Mouse (Mus musculus): ENCODE data around the gene Vps4b. TPM values are rescaled to one million over a fixed set of nuclear protein-coding genes. Genes with fewer than 3 reads are reported as not detected.

Gene Vps4b
- 67.7 and 74.1 TPM in 2 replicates for polyA plus RNA-seq (2016; fragmentation: Nextera tagmentation; extraction: Ambion mirVana)

DNA sequence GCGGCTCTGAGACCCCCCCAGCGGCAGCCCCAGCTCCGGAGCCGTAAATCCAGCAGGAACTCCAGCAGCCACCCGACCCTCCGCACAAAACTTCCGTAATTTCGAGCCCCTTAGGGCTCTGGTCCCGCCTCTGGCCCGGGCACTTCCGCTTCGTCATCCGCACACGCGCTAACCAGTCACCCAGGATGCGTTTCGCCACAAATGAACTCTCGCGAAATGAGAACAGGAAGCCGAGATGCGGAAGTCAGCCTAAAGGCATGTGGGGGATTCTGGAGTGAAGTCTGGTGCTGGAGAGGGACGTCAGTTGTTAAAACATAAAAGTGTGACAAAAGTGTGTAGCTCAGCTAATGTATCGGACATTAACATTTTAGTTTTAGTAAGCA is at the start of gene Vps4b:
Gene Vps4b (minus strand): TSS at position 187 of the 383 bp plus-strand sequence.
- peaks cover 19% of the 10 kb centered on the region for H3K4me1 ChIP-seq
- H3K9me3 ChIP-seq (replicated peaks) = no peaks in the 10 kb centered on the region
- under 1% methylated on average over 23 of the region's 23 CpGs for WGBS
- H3K27ac ChIP-seq = peak within 1 kb of the TSS; percentile 90
- 0 out of 2 replicates have a peak, but pooled peaks cover 3% of the 10 kb centered on the region for H3K36me3 ChIP-seq
- H3K4me3 ChIP-seq = peak within 1 kb of the TSS; percentile 100
- peak within 1 kb of the TSS; percentile 96 for H3K9ac ChIP-seq
- peak within 1 kb of the TSS; percentile 62 for H3K4me2 ChIP-seq (replicated peaks)
- no peaks in the 10 kb centered on the region for H3K27me3 ChIP-seq
- ATAC-seq (ENCODE audit: low FRiP score) = peak; percentile 99

- Histone ChIP-seq H3K4me2 (replicated peaks) (no peak overlapping the region), H3K4me1 (no peaks in the 10 kb centered on the region), H3K9ac (no peak overlapping the region), H3K36me3 (no peaks in the 10 kb centered on the region), H3K9me3 (replicated peaks) (no peaks in the 10 kb centered on the region), H3K27me3 (no peaks in the 10 kb centered on the region), H3K4me3 (no peak overlapping the region), H3K27ac (no peak overlapping the region)
- ATAC-seq (ENCODE audit: low FRiP score) = no peak
- 75% methylated on average over 4 of the region's 4 CpGs for WGBS
Observed at GRCm38 (mm10) chr1:106828784-106829183, 32.3 kb upstream of the Vps4b start.

GRCm38 (mm10) chr1:106822297-106822696 is 25.8 kb upstream of the Vps4b start:
- no peak for ATAC-seq (ENCODE audit: low FRiP score)
- no peaks in the 10 kb centered on the region for H3K4me1 ChIP-seq
- no peaks in the 10 kb centered on the region for H3K27me3 ChIP-seq
- no peak overlapping the region for H3K9ac ChIP-seq
- H3K4me3 ChIP-seq = no peak overlapping the region
- no peaks in the 10 kb centered on the region for H3K9me3 ChIP-seq (replicated peaks)
- H3K4me2 ChIP-seq (replicated peaks) = no peak overlapping the region
- H3K27ac ChIP-seq = no peak overlapping the region
- H3K36me3 ChIP-seq = no peaks in the 10 kb centered on the region
- WGBS = 86% methylated on average over 3 of the region's 3 CpGs

- Histone ChIP-seq H3K9ac (no peak overlapping the region), H3K27me3 (no peaks in the 10 kb centered on the region), H3K27ac (no peak overlapping the region), H3K9me3 (replicated peaks) (no peaks in the 10 kb centered on the region), H3K4me2 (replicated peaks) (no peak overlapping the region), H3K36me3 (no peaks in the 10 kb centered on the region), H3K4me1 (no peaks in the 10 kb centered on the region), H3K4me3 (no peak overlapping the region)
- no peak for ATAC-seq (ENCODE audit: low FRiP score)
- 33% methylated on average over 4 of the region's 4 CpGs for WGBS
Observed at GRCm38 (mm10) chr1:106818323-106818722, 21.8 kb upstream of the Vps4b start.

DNA sequence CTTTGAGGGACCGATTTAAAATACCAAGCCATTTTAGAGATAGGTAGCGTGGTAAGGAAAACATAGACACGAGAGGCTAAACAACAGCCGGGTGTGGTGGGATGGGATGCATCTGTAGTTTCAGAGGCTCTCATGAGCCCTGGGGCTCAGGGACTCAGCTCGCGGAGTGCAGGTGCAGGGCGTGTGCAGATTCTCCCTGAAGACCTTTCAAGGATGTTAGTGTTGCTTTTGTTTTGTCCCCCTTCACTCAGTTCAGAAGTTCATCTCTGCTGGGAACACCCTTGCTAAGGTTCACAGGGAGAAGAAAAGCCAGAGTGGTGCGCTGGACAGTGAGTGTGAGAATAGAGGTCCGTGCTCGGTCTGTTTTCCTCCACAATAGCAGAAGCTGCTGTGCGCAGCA is 20.2 kb upstream of the Vps4b start:
- no peaks in the 10 kb centered on the region for H3K9me3 ChIP-seq (replicated peaks)

DNA sequence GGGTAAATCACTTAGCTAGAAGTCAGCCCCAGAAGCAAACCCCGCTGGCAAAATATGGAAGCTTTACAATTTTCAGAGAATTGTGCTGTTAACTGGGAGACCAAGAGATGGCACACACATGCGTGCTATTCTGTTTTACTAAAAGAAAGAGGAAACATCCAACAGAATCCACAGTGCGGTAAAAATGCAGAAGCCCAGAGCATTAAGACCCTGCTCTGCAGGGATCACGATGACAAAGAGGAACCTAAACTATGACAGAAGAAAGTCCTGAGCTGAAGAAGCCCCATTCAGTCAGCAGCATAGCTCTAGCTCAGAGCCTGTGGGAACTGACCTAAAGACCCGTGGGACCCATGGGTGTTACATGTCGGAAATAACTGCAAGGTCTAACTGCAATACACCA is 18.7 kb upstream of the Vps4b start:
- no peaks in the 10 kb centered on the region for H3K36me3 ChIP-seq
- H3K4me1 ChIP-seq = no peaks in the 10 kb centered on the region
- no peaks in the 10 kb centered on the region for H3K27me3 ChIP-seq
- H3K27ac ChIP-seq = no peak overlapping the region
- H3K4me2 ChIP-seq (replicated peaks) = no peak overlapping the region
- no peak overlapping the region for H3K4me3 ChIP-seq
- WGBS = 85% methylated on average over 6 of the region's 6 CpGs
- ATAC-seq (ENCODE audit: low FRiP score) = no peak
- H3K9ac ChIP-seq = no peak overlapping the region
- H3K9me3 ChIP-seq (replicated peaks) = no peaks in the 10 kb centered on the region

More for the DNA sequence above, 20.2 kb upstream of the Vps4b start:
- Histone ChIP-seq H3K4me1 (no peaks in the 10 kb centered on the region), H3K27me3 (no peaks in the 10 kb centered on the region), H3K4me2 (replicated peaks) (no peak overlapping the region), H3K9ac (no peak overlapping the region), H3K4me3 (no peak overlapping the region), H3K27ac (no peak overlapping the region), H3K36me3 (no peaks in the 10 kb centered on the region)
- ATAC-seq (ENCODE audit: low FRiP score) = no peak
- 87% methylated on average over 11 of the region's 11 CpGs for WGBS

DNA sequence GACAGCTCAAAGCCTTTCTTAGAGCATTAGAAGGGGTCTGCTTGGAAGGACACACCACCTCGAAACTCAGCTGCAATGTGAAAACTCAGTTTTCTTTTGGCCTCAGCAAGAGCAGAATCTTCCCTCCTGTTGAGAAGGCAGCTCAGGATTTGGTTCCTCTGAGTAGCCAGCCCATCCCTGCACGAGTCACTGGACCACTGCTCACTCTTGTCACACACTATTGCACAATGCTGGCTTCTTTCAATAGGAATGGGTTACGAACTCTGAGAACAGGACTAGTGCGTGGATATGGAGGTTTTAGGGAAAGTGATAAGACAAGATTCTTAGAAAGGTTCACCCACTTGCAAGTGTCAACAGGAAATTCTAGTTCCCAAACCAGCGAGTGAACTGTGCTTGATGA is 18.3 kb upstream of the Vps4b start:
- H3K4me1 ChIP-seq = no peaks in the 10 kb centered on the region
- H3K4me2 ChIP-seq (replicated peaks) = no peak overlapping the region
- H3K36me3 ChIP-seq = no peaks in the 10 kb centered on the region
- no peaks in the 10 kb centered on the region for H3K27me3 ChIP-seq
- ATAC-seq (ENCODE audit: low FRiP score) = no peak
- WGBS = 77% methylated on average over 5 of the region's 5 CpGs
- H3K4me3 ChIP-seq = no peak overlapping the region
- H3K9ac ChIP-seq = no peak overlapping the region
- no peak overlapping the region for H3K27ac ChIP-seq
- H3K9me3 ChIP-seq (replicated peaks) = no peaks in the 10 kb centered on the region

- no peak for ATAC-seq (ENCODE audit: low FRiP score)
- Histone ChIP-seq H3K4me1 (peaks cover 9% of the 10 kb centered on the region), H3K4me3 (no peak overlapping the region), H3K27me3 (no peaks in the 10 kb centered on the region), H3K36me3 (no peaks in the 10 kb centered on the region), H3K9me3 (replicated peaks) (no peaks in the 10 kb centered on the region), H3K27ac (no peak overlapping the region), H3K4me2 (replicated peaks) (no peak overlapping the region), H3K9ac (no peak overlapping the region)
- 82% methylated on average over 3 of the region's 3 CpGs for WGBS
Observed at GRCm38 (mm10) chr1:106799931-106800330, 3.4 kb upstream of the Vps4b start.

DNA sequence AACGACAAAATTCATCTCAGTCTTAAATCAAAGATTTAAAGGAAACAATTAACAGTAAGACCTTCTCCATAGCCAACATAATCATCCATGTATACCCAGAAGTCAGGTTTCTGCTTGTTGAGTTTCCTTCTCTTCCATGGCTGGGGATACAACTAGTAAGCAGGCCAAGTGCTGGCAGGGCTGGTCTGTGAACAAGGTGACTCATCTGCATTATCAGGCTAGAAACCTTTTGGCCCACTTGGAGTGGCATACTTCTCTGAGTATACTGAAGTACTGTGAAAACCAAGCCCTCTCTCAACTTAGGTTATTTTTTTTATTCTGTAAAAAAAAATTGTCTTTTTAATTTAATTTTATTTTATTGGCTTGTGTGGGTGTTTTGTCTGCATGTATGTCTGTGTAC is 2.9 kb upstream of the Vps4b start:
- 59% methylated on average over 1 of the region's 1 CpGs for WGBS

GRCm38 (mm10) chr1:106796987-106797779 is 655 bp upstream of the Vps4b start:
- no peak overlapping the region for H3K9ac ChIP-seq
- H3K9me3 ChIP-seq (replicated peaks) = no peaks in the 10 kb centered on the region
- H3K4me2 ChIP-seq (replicated peaks) = peak overlapping the region; percentile 62
- 64% methylated on average over 7 of the region's 7 CpGs for WGBS
- peaks cover 19% of the 10 kb centered on the region for H3K4me1 ChIP-seq
- H3K4me3 ChIP-seq = peak overlapping the region; percentile 100
- peak; percentile 38 for ATAC-seq (ENCODE audit: low FRiP score)
- H3K36me3 ChIP-seq = no peaks in the 10 kb centered on the region
- H3K27me3 ChIP-seq = no peaks in the 10 kb centered on the region
- no peak overlapping the region for H3K27ac ChIP-seq

More for the DNA sequence above, 2.9 kb upstream of the Vps4b start:
- H3K27me3 ChIP-seq = no peaks in the 10 kb centered on the region
- ATAC-seq (ENCODE audit: low FRiP score) = no peak
- H3K9me3 ChIP-seq (replicated peaks) = no peaks in the 10 kb centered on the region
- H3K9ac ChIP-seq = no peak overlapping the region
- no peaks in the 10 kb centered on the region for H3K36me3 ChIP-seq
- H3K27ac ChIP-seq = no peak overlapping the region
- no peak overlapping the region for H3K4me2 ChIP-seq (replicated peaks)
- no peak overlapping the region for H3K4me3 ChIP-seq
- peaks cover 13% of the 10 kb centered on the region for H3K4me1 ChIP-seq

- 3% methylated on average over 51 of the region's 51 CpGs for WGBS
- peak; percentile 92 for ATAC-seq (ENCODE audit: low FRiP score)
Observed at GRCm38 (mm10) chr1:106795634-106796541, 640 bp downstream of the Vps4b start.

DNA sequence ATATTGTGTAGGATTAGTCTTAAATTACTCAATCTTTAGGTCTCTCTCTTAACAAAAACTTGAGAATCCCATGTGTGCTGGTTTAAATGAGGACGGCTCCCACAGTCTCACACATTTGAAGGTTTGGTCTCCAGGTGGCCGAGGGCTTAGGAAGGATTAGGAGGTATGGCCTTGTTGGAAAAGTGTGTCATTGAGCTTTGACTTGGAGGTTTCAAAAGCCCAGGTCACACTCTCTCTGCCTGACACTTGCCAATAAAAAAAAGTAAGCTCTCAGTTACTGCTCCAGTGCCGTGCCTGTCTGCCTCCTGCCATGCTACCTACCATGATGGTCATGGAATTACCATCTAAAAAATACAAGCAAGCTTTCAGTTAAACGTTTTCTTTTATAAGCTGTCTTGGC is 21.6 kb downstream of the Vps4b start:
- WGBS = 91% methylated on average over 4 of the region's 4 CpGs
- Histone ChIP-seq H3K36me3 (peaks cover 66% of the 10 kb centered on the region), H3K4me1 (no peaks in the 10 kb centered on the region)

More at GRCm38 (mm10) chr1:106795634-106796541, 640 bp downstream of the Vps4b start:
- peak overlapping the region; percentile 90 for H3K27ac ChIP-seq
- H3K4me3 ChIP-seq = peak overlapping the region; percentile 100
- H3K36me3 ChIP-seq = 0 out of 2 replicates have a peak, but pooled peaks cover 3% of the 10 kb centered on the region
- H3K9ac ChIP-seq = peak overlapping the region; percentile 96
- H3K4me2 ChIP-seq (replicated peaks) = peak overlapping the region; percentile 62
- H3K9me3 ChIP-seq (replicated peaks) = no peaks in the 10 kb centered on the region
- H3K4me1 ChIP-seq = peaks cover 19% of the 10 kb centered on the region
- H3K27me3 ChIP-seq = no peaks in the 10 kb centered on the region

More for the DNA sequence above, 21.6 kb downstream of the Vps4b start:
- Histone ChIP-seq H3K9me3 (replicated peaks) (no peaks in the 10 kb centered on the region), H3K9ac (no peak overlapping the region), H3K4me3 (no peak overlapping the region), H3K4me2 (replicated peaks) (no peak overlapping the region), H3K27ac (no peak overlapping the region), H3K27me3 (no peaks in the 10 kb centered on the region)
- ATAC-seq (ENCODE audit: low FRiP score) = no peak

Data from hindbrain, embryonic 12.5 days (tissue).